Mouse (Mus musculus): ENCODE measurements around the gene Pfkfb4. TPM values are rescaled to one million over a fixed set of nuclear protein-coding genes. Genes with fewer than 3 reads are reported as not detected.

Pfkfb4 gene
- polyA plus RNA-seq, 1 experiment from 2014 or later: 14.4 TPM

- H3K27me3 ChIP-seq (ENCODE audit: control insufficient read depth, insufficient read depth, low read length): no peaks in the 10 kb centered on the region
- DNase-seq (ENCODE audit: low spot score) (no peak), ATAC-seq (ENCODE audit: insufficient read depth, low FRiP score, low TSS enrichment) (no peak)
- H3K27ac ChIP-seq (ENCODE audit: low read depth, low read length): no peak overlapping the region
- 91% methylated on average over 12 of the region's 12 CpGs for WGBS
- H3K4me1 ChIP-seq (ENCODE audit: control insufficient read depth, insufficient read depth, low read length): peaks cover 3% of the 10 kb centered on the region; the same call in 1 of the 2 replicates
- H3K9me3 ChIP-seq (ENCODE audit: control insufficient read depth, low read length): no peaks in the 10 kb centered on the region
- peak overlapping the region; percentile 26; the same call in 1 of the 2 replicates for H3K4me2 ChIP-seq (ENCODE audit: low read depth)
- H3K4me3 ChIP-seq (ENCODE audit: low read depth, low read length): peak overlapping the region; percentile 12; the same call in 1 of the 2 replicates
- peak overlapping the region; percentile 45; the same call in 1 of the 2 replicates for H3K9ac ChIP-seq (ENCODE audit: low read length)
- H3K36me3 ChIP-seq (ENCODE audit: control insufficient read depth, insufficient read depth, low read length): peaks cover 15% of the 10 kb centered on the region
Observed at GRCm38 (mm10) chr9:109055271-109056030, 63.9 kb downstream of the Pfkfb4 start.

GRCm38 (mm10) chr9:109056081-109056690 lies 64.6 kb downstream of the Pfkfb4 start:
- Histone ChIP-seq H3K4me1 (ENCODE audit: control insufficient read depth, insufficient read depth, low read length) (peaks cover 3% of the 10 kb centered on the region; the same call in 1 of the 2 replicates), H3K9ac (ENCODE audit: low read length) (no peak overlapping the region), H3K9me3 (ENCODE audit: control insufficient read depth, low read length) (no peaks in the 10 kb centered on the region), H3K4me2 (ENCODE audit: low read depth) (no peak overlapping the region), H3K27me3 (ENCODE audit: control insufficient read depth, insufficient read depth, low read length) (no peaks in the 10 kb centered on the region), H3K36me3 (ENCODE audit: control insufficient read depth, insufficient read depth, low read length) (peaks cover 15% of the 10 kb centered on the region), H3K27ac (ENCODE audit: low read depth, low read length) (no peak overlapping the region), H3K4me3 (ENCODE audit: low read depth, low read length) (no peak overlapping the region)
- no peak for DNase-seq (ENCODE audit: low spot score)
- 94% methylated on average over 17 of the region's 17 CpGs for WGBS
- ATAC-seq (ENCODE audit: insufficient read depth, low FRiP score, low TSS enrichment): no peak

GRCm38 (mm10) chr9:109056916-109057315 lies 65.3 kb downstream of the Pfkfb4 start:
- DNase-seq (ENCODE audit: low spot score) (no peak), ATAC-seq (ENCODE audit: insufficient read depth, low FRiP score, low TSS enrichment) (no peak)
- Histone ChIP-seq H3K9ac (ENCODE audit: low read length) (no peak overlapping the region), H3K36me3 (ENCODE audit: control insufficient read depth, insufficient read depth, low read length) (peaks cover 16% of the 10 kb centered on the region), H3K27ac (ENCODE audit: low read depth, low read length) (no peak overlapping the region), H3K4me1 (ENCODE audit: control insufficient read depth, insufficient read depth, low read length) (peaks cover 3% of the 10 kb centered on the region; the same call in 1 of the 2 replicates), H3K4me2 (ENCODE audit: low read depth) (no peak overlapping the region), H3K9me3 (ENCODE audit: control insufficient read depth, low read length) (no peaks in the 10 kb centered on the region), H3K4me3 (ENCODE audit: low read depth, low read length) (no peak overlapping the region), H3K27me3 (ENCODE audit: control insufficient read depth, insufficient read depth, low read length) (no peaks in the 10 kb centered on the region)
- WGBS: 92% methylated on average over 4 of the region's 4 CpGs

GRCm38 (mm10) chr9:109057543-109057942 lies 66.0 kb downstream of the Pfkfb4 start:
- Histone ChIP-seq H3K9me3 (ENCODE audit: control insufficient read depth, low read length) (no peaks in the 10 kb centered on the region), H3K9ac (ENCODE audit: low read length) (no peak overlapping the region), H3K27ac (ENCODE audit: low read depth, low read length) (no peak overlapping the region), H3K4me1 (ENCODE audit: control insufficient read depth, insufficient read depth, low read length) (peaks cover 3% of the 10 kb centered on the region; the same call in 1 of the 2 replicates), H3K4me3 (ENCODE audit: low read depth, low read length) (no peak overlapping the region), H3K4me2 (ENCODE audit: low read depth) (no peak overlapping the region), H3K27me3 (ENCODE audit: control insufficient read depth, insufficient read depth, low read length) (no peaks in the 10 kb centered on the region), H3K36me3 (ENCODE audit: control insufficient read depth, insufficient read depth, low read length) (peaks cover 16% of the 10 kb centered on the region)
- DNase-seq (ENCODE audit: low spot score) (no peak), ATAC-seq (ENCODE audit: insufficient read depth, low FRiP score, low TSS enrichment) (no peak)
- WGBS: 95% methylated on average over 5 of the region's 5 CpGs

GRCm38 (mm10) chr9:109058006-109058765 lies 66.6 kb downstream of the Pfkfb4 start:
- WGBS: 94% methylated on average over 19 of the region's 19 CpGs
- no peak for DNase-seq (ENCODE audit: low spot score)
- H3K4me3 ChIP-seq (ENCODE audit: low read depth, low read length): no peak overlapping the region
- no peak overlapping the region for H3K4me2 ChIP-seq (ENCODE audit: low read depth)
- no peak for ATAC-seq (ENCODE audit: insufficient read depth, low FRiP score, low TSS enrichment)
- no peaks in the 10 kb centered on the region for H3K9me3 ChIP-seq (ENCODE audit: control insufficient read depth, low read length)
- H3K27ac ChIP-seq (ENCODE audit: low read depth, low read length): no peak overlapping the region
- no peak overlapping the region for H3K9ac ChIP-seq (ENCODE audit: low read length)
- H3K36me3 ChIP-seq (ENCODE audit: control insufficient read depth, insufficient read depth, low read length): peaks cover 16% of the 10 kb centered on the region
- no peaks in the 10 kb centered on the region for H3K27me3 ChIP-seq (ENCODE audit: control insufficient read depth, insufficient read depth, low read length)
- peaks cover 3% of the 10 kb centered on the region; the same call in 1 of the 2 replicates for H3K4me1 ChIP-seq (ENCODE audit: control insufficient read depth, insufficient read depth, low read length)

- 26% methylated on average over 15 of the region's 15 CpGs for WGBS
- Histone ChIP-seq H3K4me2 (ENCODE audit: low read depth) (peak within 1 kb of the TSS; percentile 39), H3K9me3 (ENCODE audit: control insufficient read depth, low read length) (no peaks in the 10 kb centered on the region), H3K36me3 (ENCODE audit: control insufficient read depth, insufficient read depth, low read length) (peaks cover 18% of the 10 kb centered on the region), H3K4me1 (ENCODE audit: control insufficient read depth, insufficient read depth, low read length) (peaks cover 3% of the 10 kb centered on the region; the same call in 1 of the 2 replicates), H3K9ac (ENCODE audit: low read length) (peak within 1 kb of the TSS; percentile 59), H3K4me3 (ENCODE audit: low read depth, low read length) (peak within 1 kb of the TSS; percentile 13), H3K27me3 (ENCODE audit: control insufficient read depth, insufficient read depth, low read length) (no peaks in the 10 kb centered on the region), H3K27ac (ENCODE audit: low read depth, low read length) (peak within 1 kb of the TSS; percentile 49; the same call in 1 of the 2 replicates)
- DNase-seq (ENCODE audit: low spot score): peak; percentile 84
- peak; percentile 70 for ATAC-seq (ENCODE audit: insufficient read depth, low FRiP score, low TSS enrichment)
Observed at GRCm38 (mm10) chr9:109059136-109059903, 67.7 kb downstream of the Pfkfb4 start, which contains the start of gene Trex1. Gene Trex1 (minus strand): TSS chr9:109059734.

GRCm38 (mm10) chr9:109060184-109060897 lies 68.8 kb downstream of the Pfkfb4 start:
- no peak overlapping the region for H3K4me3 ChIP-seq (ENCODE audit: low read depth, low read length)
- peaks cover 22% of the 10 kb centered on the region for H3K36me3 ChIP-seq (ENCODE audit: control insufficient read depth, insufficient read depth, low read length)
- ATAC-seq (ENCODE audit: insufficient read depth, low FRiP score, low TSS enrichment) (no peak), DNase-seq (ENCODE audit: low spot score) (no peak)
- H3K9me3 ChIP-seq (ENCODE audit: control insufficient read depth, low read length): no peaks in the 10 kb centered on the region
- no peak overlapping the region for H3K4me2 ChIP-seq (ENCODE audit: low read depth)
- H3K4me1 ChIP-seq (ENCODE audit: control insufficient read depth, insufficient read depth, low read length): no peaks in the 10 kb centered on the region
- WGBS: 91% methylated on average over 16 of the region's 16 CpGs
- no peaks in the 10 kb centered on the region for H3K27me3 ChIP-seq (ENCODE audit: control insufficient read depth, insufficient read depth, low read length)
- H3K9ac ChIP-seq (ENCODE audit: low read length): no peak overlapping the region
- no peak overlapping the region for H3K27ac ChIP-seq (ENCODE audit: low read depth, low read length)

Measured in neural tube, embryonic 11.5 days (tissue).